Mouse (Mus musculus) lung, adult 2 months (tissue): Measurements from ENCODE around the gene Prl8a2.

Experiments used
- CTCF ChIP-seq: fragments of 200-500 bp; IDR thresholded peaks from 2 replicates; pipeline ENCODE4 v1.5.1; 2011; ENCODE audit warnings: mild to moderate bottlenecking, low read length, control low read depth; ENCODE audit not compliant: insufficient read depth
- POLR2A ChIP-seq: fragments of 200-500 bp; IDR thresholded peaks from 2 replicates; pipeline ENCODE4 v1.6.1; 2011; ENCODE audit warnings: low read depth, mild to moderate bottlenecking, control low read depth, low read length, borderline replicate concordance; ENCODE audit errors: extremely low read depth

GRCm38 (mm10) chr13:27334989-27335388, 10.5 kb upstream of the Prl8a2 start:
- TF ChIP-seq POLR2A (no peak), CTCF (no peak)
